Mouse (Mus musculus) limb, embryonic 15.5 days (tissue): ENCODE measurements around the gene Fbxl18. TPM values are rescaled to one million over a fixed set of nuclear protein-coding genes. Genes with fewer than 3 reads are reported as not detected.

Source experiments
- ATAC-seq: fragments of 200-750 bp; cut with Nextera tagmentation; 2 replicates; pipeline ENCODE4 v1.8.0; 2017; ENCODE audit warnings: low read depth, moderate TSS enrichment; ENCODE audit not compliant: insufficient number of reproducible peaks, low FRiP score, low TSS enrichment
- H3K27ac ChIP-seq: fragments of 300-500 bp; sonication (generic); 2 replicates; pipeline ENCODE4 v1.5.1; 2015; ENCODE audit warnings: moderate library complexity, mild to moderate bottlenecking, inconsistent platforms
- H3K27me3 ChIP-seq: fragments of 300-500 bp; sonication (generic); 2 replicates; pipeline ENCODE4 v1.6.1; 2015; ENCODE audit warnings: inconsistent platforms
- H3K36me3 ChIP-seq: fragments of 300-500 bp; sonication (generic); 2 replicates; pipeline ENCODE4 v1.6.1; 2015; ENCODE audit warnings: inconsistent platforms
- H3K4me1 ChIP-seq: fragments of 300-500 bp; sonication (generic); 2 replicates; pipeline ENCODE4 v1.6.1; 2015; ENCODE audit warnings: inconsistent platforms
- H3K4me2 ChIP-seq: fragments of 300-500 bp; sonication (generic); 2 replicates; pipeline ENCODE4 v1.6.1; 2015; ENCODE audit warnings: mild to moderate bottlenecking, inconsistent platforms
- H3K4me3 ChIP-seq: fragments of 300-500 bp; sonication (generic); 2 replicates; pipeline ENCODE4 v1.5.1; 2015; ENCODE audit warnings: mild to moderate bottlenecking, inconsistent platforms
- H3K9ac ChIP-seq: fragments of 300-500 bp; sonication (generic); 2 replicates; pipeline ENCODE4 v1.6.1; 2015; ENCODE audit warnings: inconsistent platforms
- H3K9me3 ChIP-seq: fragments of 300-500 bp; sonication (generic); 2 replicates; pipeline ENCODE4 v1.6.1; 2016; ENCODE audit warnings: inconsistent platforms
- WGBS: fragments of 180-500 bp; shearing (Covaris S2); methylation state at CpG from one replicate; pipeline ENCODE4 v1.1.7; 2015; 5-methylcytosine and 5-hydroxymethylcytosine counted together
- polyA plus RNA-seq: library from polyadenylated mRNA; unstranded; fragments of >200 nt; fragmentation: Nextera tagmentation; extraction: Ambion mirVana; gene quantifications from 2 replicates; pipeline ENCODE4 v1.2.1, GENCODE M21; 2015

Gene Fbxl18
- polyA plus RNA-seq, 1 experiment from 2014 or later = 12.6 TPM

- no peak for ATAC-seq
- no peaks in the 10 kb centered on the region for H3K36me3 ChIP-seq
- 67% methylated on average over 5 of the region's 5 CpGs for WGBS
- H3K9me3 ChIP-seq = no peaks in the 10 kb centered on the region
- H3K9ac ChIP-seq = no peak overlapping the region
- H3K4me1 ChIP-seq = peaks cover 42% of the 10 kb centered on the region
- H3K27me3 ChIP-seq = no peaks in the 10 kb centered on the region
- H3K4me2 ChIP-seq = no peak overlapping the region
- H3K4me3 ChIP-seq = no peak overlapping the region
- 0 out of 2 replicates have a peak overlapping the region, but pooled peaks have one; percentile 2 for H3K27ac ChIP-seq
Measured at GRCm38 (mm10) chr5:142825665-142826064, 69.6 kb downstream of the Fbxl18 start.

GRCm38 (mm10) chr5:142824091-142824490, 71.1 kb downstream of the Fbxl18 start:
- H3K27ac ChIP-seq = peak overlapping the region; percentile 100
- H3K4me2 ChIP-seq = peak overlapping the region; percentile 75
- peak overlapping the region; percentile 67 for H3K4me3 ChIP-seq
- peaks cover 42% of the 10 kb centered on the region for H3K4me1 ChIP-seq
- H3K27me3 ChIP-seq = no peaks in the 10 kb centered on the region
- no peak for ATAC-seq
- H3K9ac ChIP-seq = no peak overlapping the region
- no peaks in the 10 kb centered on the region for H3K36me3 ChIP-seq
- WGBS = 33% methylated on average over 6 of the region's 6 CpGs
- no peaks in the 10 kb centered on the region for H3K9me3 ChIP-seq

GRCm38 (mm10) chr5:142823096-142824062, 71.8 kb downstream of the Fbxl18 start:
- H3K27me3 ChIP-seq = no peaks in the 10 kb centered on the region
- H3K9ac ChIP-seq = peak overlapping the region; percentile 82
- H3K27ac ChIP-seq = peak overlapping the region; percentile 100
- H3K4me2 ChIP-seq = peak overlapping the region; percentile 75
- H3K4me3 ChIP-seq = peak overlapping the region; percentile 67
- H3K9me3 ChIP-seq = no peaks in the 10 kb centered on the region
- no peaks in the 10 kb centered on the region for H3K36me3 ChIP-seq
- peaks cover 42% of the 10 kb centered on the region for H3K4me1 ChIP-seq
- WGBS = 5% methylated on average over 31 of the region's 31 CpGs
- peak; percentile 70 for ATAC-seq

GRCm38 (mm10) chr5:142822286-142823095, 72.7 kb downstream of the Fbxl18 start:
- WGBS = under 1% methylated on average over 36 of the region's 36 CpGs
- Histone ChIP-seq H3K27ac (peak overlapping the region; percentile 100), H3K4me2 (peak overlapping the region; percentile 75), H3K9ac (peak overlapping the region; percentile 82), H3K36me3 (no peaks in the 10 kb centered on the region), H3K27me3 (no peaks in the 10 kb centered on the region), H3K4me1 (peaks cover 42% of the 10 kb centered on the region), H3K4me3 (peak overlapping the region; percentile 67), H3K9me3 (no peaks in the 10 kb centered on the region)
- no peak for ATAC-seq

- no peaks in the 10 kb centered on the region for H3K36me3 ChIP-seq
- no peak for ATAC-seq
- H3K4me2 ChIP-seq = peak overlapping the region; percentile 75
- H3K27me3 ChIP-seq = no peaks in the 10 kb centered on the region
- WGBS = under 1% methylated on average over 9 of the region's 9 CpGs
- H3K4me3 ChIP-seq = peak overlapping the region; percentile 67
- no peaks in the 10 kb centered on the region for H3K9me3 ChIP-seq
- peak overlapping the region; percentile 82 for H3K9ac ChIP-seq
- peaks cover 42% of the 10 kb centered on the region for H3K4me1 ChIP-seq
- H3K27ac ChIP-seq = peak overlapping the region; percentile 100
Measured at GRCm38 (mm10) chr5:142821974-142822285, 73.3 kb downstream of the Fbxl18 start.

- H3K9ac ChIP-seq = peak overlapping the region; percentile 82
- under 1% methylated on average over 36 of the region's 36 CpGs for WGBS
- no peaks in the 10 kb centered on the region for H3K36me3 ChIP-seq
- peak overlapping the region; percentile 100 for H3K27ac ChIP-seq
- H3K4me2 ChIP-seq = peak overlapping the region; percentile 75
- H3K4me1 ChIP-seq = peaks cover 42% of the 10 kb centered on the region
- H3K4me3 ChIP-seq = peak overlapping the region; percentile 67
- H3K27me3 ChIP-seq = no peaks in the 10 kb centered on the region
- peak; percentile 20 for ATAC-seq
- no peaks in the 10 kb centered on the region for H3K9me3 ChIP-seq
Measured at GRCm38 (mm10) chr5:142821266-142821973, 73.8 kb downstream of the Fbxl18 start.

GRCm38 (mm10) chr5:142820276-142821265, 74.7 kb downstream of the Fbxl18 start:
- Histone ChIP-seq H3K4me1 (peaks cover 36% of the 10 kb centered on the region), H3K9me3 (no peaks in the 10 kb centered on the region), H3K27ac (peak overlapping the region; percentile 100), H3K4me2 (peak overlapping the region; percentile 75), H3K9ac (peak overlapping the region; percentile 82), H3K27me3 (no peaks in the 10 kb centered on the region), H3K36me3 (no peaks in the 10 kb centered on the region), H3K4me3 (peak overlapping the region; percentile 67)
- under 1% methylated on average over 53 of the region's 53 CpGs for WGBS
- ATAC-seq = no peak

- Histone ChIP-seq H3K9ac (peak overlapping the region; percentile 82), H3K4me2 (peak overlapping the region; percentile 75), H3K9me3 (no peaks in the 10 kb centered on the region), H3K36me3 (no peaks in the 10 kb centered on the region), H3K27me3 (no peaks in the 10 kb centered on the region), H3K27ac (peak overlapping the region; percentile 100), H3K4me1 (peaks cover 27% of the 10 kb centered on the region), H3K4me3 (peak overlapping the region; percentile 67)
- 0 out of 2 replicates have a peak, but pooled peaks have one; percentile 12 for ATAC-seq
- under 1% methylated on average over 36 of the region's 36 CpGs for WGBS
Measured at GRCm38 (mm10) chr5:142819385-142820275, 75.6 kb downstream of the Fbxl18 start.

- no peaks in the 10 kb centered on the region for H3K9me3 ChIP-seq
- H3K4me1 ChIP-seq = peaks cover 23% of the 10 kb centered on the region
- WGBS = under 1% methylated on average over 42 of the region's 43 CpGs
- H3K27ac ChIP-seq = peak overlapping the region; percentile 100
- ATAC-seq = 0 out of 2 replicates have a peak, but pooled peaks have one; percentile 3
- H3K9ac ChIP-seq = peak overlapping the region; percentile 82
- H3K4me2 ChIP-seq = peak overlapping the region; percentile 75
- no peaks in the 10 kb centered on the region for H3K36me3 ChIP-seq
- H3K4me3 ChIP-seq = peak overlapping the region; percentile 67
- H3K27me3 ChIP-seq = no peaks in the 10 kb centered on the region
Measured at GRCm38 (mm10) chr5:142818435-142819360, 76.5 kb downstream of the Fbxl18 start.
